Mouse (Mus musculus) forebrain, embryonic 12.5 days (tissue): ENCODE measurements at regions not wholly inside any gene's neighbourhood (a gene's known extent, or its start where the extent isn't known, plus 50 kb on each side); places are given as distances from the start of the nearest gene placed in this dataset.
"Not testable (repeated sequence)": the region's sequence is repeated elsewhere in the genome, so short reads cannot be mapped to it uniquely, and the experiment has no call there.

Experiments
- ATAC-seq: fragments of 200-750 bp; cut with Nextera tagmentation; 2 replicates; pipeline ENCODE4 v1.8.0; 2017; ENCODE audit warnings: moderate TSS enrichment; ENCODE audit not compliant: low FRiP score
- H3K27ac ChIP-seq: fragments of 300-500 bp; sonication (generic); 2 replicates; pipeline ENCODE4 v1.5.1; 2016; ENCODE audit warnings: mild to moderate bottlenecking
- H3K27me3 ChIP-seq: fragments of 300-500 bp; sonication (generic); 2 replicates; pipeline ENCODE4 v1.6.1; 2016; ENCODE audit warnings: mild to moderate bottlenecking
- H3K36me3 ChIP-seq: fragments of 300-500 bp; sonication (generic); replicated peaks from 2 replicates; pipeline ENCODE4 v1.6.1; 2016; ENCODE audit warnings: mild to moderate bottlenecking
- H3K4me1 ChIP-seq: fragments of 300-500 bp; sonication (generic); 2 replicates; pipeline ENCODE4 v1.6.1; 2016
- H3K4me2 ChIP-seq: fragments of 300-500 bp; sonication (generic); 2 replicates; pipeline ENCODE4 v1.6.1; 2016; ENCODE audit warnings: mild to moderate bottlenecking, moderate library complexity
- H3K4me3 ChIP-seq: fragments of 300-500 bp; sonication (generic); replicated peaks from 2 replicates; pipeline ENCODE4 v1.5.1; 2016; ENCODE audit warnings: mild to moderate bottlenecking
- H3K9ac ChIP-seq: fragments of 300-500 bp; sonication (generic); 2 replicates; pipeline ENCODE4 v1.6.1; 2016; ENCODE audit warnings: mild to moderate bottlenecking
- H3K9me3 ChIP-seq: fragments of 300-500 bp; sonication (generic); 2 replicates; pipeline ENCODE4 v1.6.1; 2016
- WGBS: fragments of 180-500 bp; shearing (Covaris S2); methylation state at CpG from one replicate; pipeline ENCODE4 v1.1.7; 2016; 5-methylcytosine and 5-hydroxymethylcytosine counted together

- H3K27ac ChIP-seq, H3K4me3 ChIP-seq, ATAC-seq, H3K27me3 ChIP-seq, H3K36me3 ChIP-seq, H3K4me1 ChIP-seq, H3K4me2 ChIP-seq, H3K9ac ChIP-seq, H3K9me3 ChIP-seq: not testable (repeated sequence)
These were observed 202.0 kb upstream of the Zpld1 start for GRCm38 (mm10) chr16:55499831-55500230.

GRCm38 (mm10) chr16:55495051-55495450 lies 197.3 kb upstream of the Zpld1 start:
- no peak overlapping the region for H3K4me2 ChIP-seq
- peaks cover 4% of the 10 kb centered on the region; the same call in 1 of the 2 replicates for H3K9me3 ChIP-seq
- no peak overlapping the region for H3K27ac ChIP-seq
- 88% methylated on average over 10 of the region's 10 CpGs for WGBS
- no peak overlapping the region for H3K4me3 ChIP-seq
- no peaks in the 10 kb centered on the region for H3K27me3 ChIP-seq
- no peaks in the 10 kb centered on the region for H3K36me3 ChIP-seq
- H3K9ac ChIP-seq, result no peak overlapping the region
- no peaks in the 10 kb centered on the region for H3K4me1 ChIP-seq
- no peak for ATAC-seq

- no peak overlapping the region for H3K4me2 ChIP-seq
- 87% methylated on average over 5 of the region's 5 CpGs for WGBS
- H3K9ac ChIP-seq, result no peak overlapping the region
- H3K27me3 ChIP-seq, result no peaks in the 10 kb centered on the region
- no peak overlapping the region for H3K27ac ChIP-seq
- peaks cover 4% of the 10 kb centered on the region; the same call in 1 of the 2 replicates for H3K9me3 ChIP-seq
- no peaks in the 10 kb centered on the region for H3K36me3 ChIP-seq
- ATAC-seq, result no peak
- H3K4me1 ChIP-seq, result no peaks in the 10 kb centered on the region
- H3K4me3 ChIP-seq, result no peak overlapping the region
These were observed 196.4 kb upstream of the Zpld1 start for GRCm38 (mm10) chr16:55494162-55494561.

- Histone ChIP-seq H3K9me3 (peaks cover 4% of the 10 kb centered on the region; the same call in 1 of the 2 replicates), H3K9ac (no peak overlapping the region), H3K27me3 (no peaks in the 10 kb centered on the region), H3K4me3 (no peak overlapping the region), H3K4me2 (no peak overlapping the region), H3K27ac (no peak overlapping the region), H3K36me3 (no peaks in the 10 kb centered on the region), H3K4me1 (no peaks in the 10 kb centered on the region)
- WGBS, result 80% methylated on average over 4 of the region's 4 CpGs
- no peak for ATAC-seq
These were observed 194.3 kb upstream of the Zpld1 start for GRCm38 (mm10) chr16:55492111-55492510.

GRCm38 (mm10) chr16:55484391-55484790 lies 186.6 kb upstream of the Zpld1 start:
- Histone ChIP-seq H3K4me1 (no peaks in the 10 kb centered on the region), H3K4me3 (no peak overlapping the region), H3K9me3 (no peaks in the 10 kb centered on the region), H3K27ac (no peak overlapping the region), H3K36me3 (no peaks in the 10 kb centered on the region), H3K4me2 (no peak overlapping the region), H3K27me3 (no peaks in the 10 kb centered on the region), H3K9ac (no peak overlapping the region)
- 80% methylated on average over 2 of the region's 2 CpGs for WGBS
- ATAC-seq, result no peak

- Histone ChIP-seq H3K27ac (no peak overlapping the region), H3K27me3 (no peaks in the 10 kb centered on the region), H3K9me3 (no peaks in the 10 kb centered on the region), H3K9ac (no peak overlapping the region), H3K4me2 (no peak overlapping the region), H3K36me3 (no peaks in the 10 kb centered on the region), H3K4me3 (no peak overlapping the region), H3K4me1 (no peaks in the 10 kb centered on the region)
- no peak for ATAC-seq
- 84% methylated on average over 11 of the region's 11 CpGs for WGBS
These were observed 183.0 kb upstream of the Zpld1 start for GRCm38 (mm10) chr16:55480745-55481144.

- H3K27me3 ChIP-seq, result no peaks in the 10 kb centered on the region
- no peak overlapping the region for H3K4me2 ChIP-seq
- no peaks in the 10 kb centered on the region for H3K4me1 ChIP-seq
- no peak overlapping the region for H3K9ac ChIP-seq
- no peaks in the 10 kb centered on the region for H3K9me3 ChIP-seq
- 55% methylated on average over 7 of the region's 7 CpGs for WGBS
- ATAC-seq, result peak; percentile 54; the same call in 1 of the 2 replicates
- H3K4me3 ChIP-seq, result no peak overlapping the region
- no peaks in the 10 kb centered on the region for H3K36me3 ChIP-seq
- H3K27ac ChIP-seq, result no peak overlapping the region
These were observed 182.5 kb upstream of the Zpld1 start for GRCm38 (mm10) chr16:55480304-55480703.

GRCm38 (mm10) chr16:55476544-55477208 lies 178.9 kb upstream of the Zpld1 start:
- H3K27me3 ChIP-seq, result no peaks in the 10 kb centered on the region
- H3K4me1 ChIP-seq, result no peaks in the 10 kb centered on the region
- 28% methylated on average over 17 of the region's 17 CpGs for WGBS
- H3K4me2 ChIP-seq, result no peak overlapping the region
- no peak overlapping the region for H3K9ac ChIP-seq
- ATAC-seq, result peak; percentile 79
- H3K4me3 ChIP-seq, result no peak overlapping the region
- no peaks in the 10 kb centered on the region for H3K9me3 ChIP-seq
- H3K36me3 ChIP-seq, result no peaks in the 10 kb centered on the region
- no peak overlapping the region for H3K27ac ChIP-seq

GRCm38 (mm10) chr16:55474950-55475525 lies 177.3 kb upstream of the Zpld1 start:
- no peaks in the 10 kb centered on the region for H3K9me3 ChIP-seq
- no peaks in the 10 kb centered on the region for H3K27me3 ChIP-seq
- H3K4me3 ChIP-seq, result no peak overlapping the region
- no peaks in the 10 kb centered on the region for H3K36me3 ChIP-seq
- 84% methylated on average over 7 of the region's 7 CpGs for WGBS
- H3K4me2 ChIP-seq, result no peak overlapping the region
- no peak overlapping the region for H3K27ac ChIP-seq
- H3K9ac ChIP-seq, result no peak overlapping the region
- no peak for ATAC-seq
- no peaks in the 10 kb centered on the region for H3K4me1 ChIP-seq

GRCm38 (mm10) chr16:55471396-55471795 lies 173.6 kb upstream of the Zpld1 start:
- no peaks in the 10 kb centered on the region for H3K27me3 ChIP-seq
- H3K36me3 ChIP-seq, result no peaks in the 10 kb centered on the region
- no peak overlapping the region for H3K4me3 ChIP-seq
- ATAC-seq, result no peak
- H3K27ac ChIP-seq, result no peak overlapping the region
- no peak overlapping the region for H3K9ac ChIP-seq
- no peak overlapping the region for H3K4me2 ChIP-seq
- H3K4me1 ChIP-seq, result no peaks in the 10 kb centered on the region
- H3K9me3 ChIP-seq, result no peaks in the 10 kb centered on the region
- 84% methylated on average over 4 of the region's 4 CpGs for WGBS

GRCm38 (mm10) chr16:55470721-55471120 lies 172.9 kb upstream of the Zpld1 start:
- no peak overlapping the region for H3K9ac ChIP-seq
- no peaks in the 10 kb centered on the region for H3K36me3 ChIP-seq
- H3K27me3 ChIP-seq, result no peaks in the 10 kb centered on the region
- H3K27ac ChIP-seq, result no peak overlapping the region
- no peaks in the 10 kb centered on the region for H3K9me3 ChIP-seq
- no peaks in the 10 kb centered on the region for H3K4me1 ChIP-seq
- WGBS, result 80% methylated on average over 13 of the region's 13 CpGs
- H3K4me3 ChIP-seq, result no peak overlapping the region
- ATAC-seq, result no peak
- no peak overlapping the region for H3K4me2 ChIP-seq

- no peak overlapping the region for H3K27ac ChIP-seq
- no peaks in the 10 kb centered on the region for H3K4me1 ChIP-seq
- no peaks in the 10 kb centered on the region for H3K9me3 ChIP-seq
- ATAC-seq, result no peak
- H3K4me3 ChIP-seq, result no peak overlapping the region
- H3K9ac ChIP-seq, result no peak overlapping the region
- H3K27me3 ChIP-seq, result no peaks in the 10 kb centered on the region
- H3K4me2 ChIP-seq, result no peak overlapping the region
- H3K36me3 ChIP-seq, result no peaks in the 10 kb centered on the region
- 62% methylated on average over 3 of the region's 3 CpGs for WGBS
These were observed 171.9 kb upstream of the Zpld1 start for GRCm38 (mm10) chr16:55469703-55470102.

GRCm38 (mm10) chr16:55468833-55469458 lies 171.2 kb upstream of the Zpld1 start:
- Histone ChIP-seq H3K4me2 (no peak overlapping the region), H3K36me3 (no peaks in the 10 kb centered on the region), H3K27ac (no peak overlapping the region), H3K4me3 (no peak overlapping the region), H3K9me3 (no peaks in the 10 kb centered on the region), H3K4me1 (no peaks in the 10 kb centered on the region), H3K27me3 (no peaks in the 10 kb centered on the region), H3K9ac (no peak overlapping the region)
- peak; percentile 88 for ATAC-seq
- 59% methylated on average over 9 of the region's 9 CpGs for WGBS
